Mouse (Mus musculus) testis, adult 2 months (tissue): ENCODE measurements at regions not wholly inside any gene's neighbourhood (a gene's known extent, or its start where the extent isn't known, plus 50 kb on each side); places are given as distances from the start of the nearest gene placed in this dataset.

Source experiments
- H3K27ac ChIP-seq: fragments of 200-500 bp; 2 replicates; pipeline ENCODE4 v1.5.1; 2012; ENCODE audit warnings: low read depth, low read length; ENCODE audit not compliant: control insufficient read depth, insufficient read depth
- H3K27me3 ChIP-seq: fragments of 200-500 bp; 2 replicates; pipeline ENCODE4 v1.6.1; 2012; ENCODE audit warnings: mild to moderate bottlenecking, low read length, moderate library complexity; ENCODE audit not compliant: control insufficient read depth, insufficient read depth
- H3K36me3 ChIP-seq: fragments of 200-500 bp; 2 replicates; pipeline ENCODE4 v1.6.1; 2012; ENCODE audit warnings: mild to moderate bottlenecking, low read length; ENCODE audit not compliant: control insufficient read depth, insufficient read depth
- H3K4me1 ChIP-seq: fragments of 200-500 bp; 2 replicates; pipeline ENCODE4 v1.6.1; 2012; ENCODE audit warnings: low read length; ENCODE audit not compliant: control insufficient read depth, insufficient read depth
- H3K4me3 ChIP-seq: fragments of 200-500 bp; 2 replicates; pipeline ENCODE4 v1.5.1; 2012; ENCODE audit warnings: low read depth, mild to moderate bottlenecking, low read length, moderate library complexity, mixed read lengths; ENCODE audit not compliant: control insufficient read depth
- CTCF ChIP-seq: fragments of 200-500 bp; IDR thresholded peaks from 2 replicates; pipeline ENCODE4 v1.5.1; 2012; ENCODE audit warnings: low read depth, mild to moderate bottlenecking, inconsistent platforms, low read length, moderate library complexity; ENCODE audit not compliant: control insufficient read depth, insufficient read depth, insufficient replicate concordance
- POLR2A ChIP-seq: fragments of 200-500 bp; IDR thresholded peaks from 2 replicates; pipeline ENCODE4 v1.6.1; 2012; ENCODE audit warnings: low read depth, mild to moderate bottlenecking, inconsistent platforms, low read length, moderate library complexity; ENCODE audit not compliant: control insufficient read depth

- Histone ChIP-seq H3K4me1 (no peaks in the 10 kb centered on the region), H3K36me3 (no peaks in the 10 kb centered on the region), H3K27ac (no peak overlapping the region), H3K27me3 (no peaks in the 10 kb centered on the region), H3K4me3 (no peak overlapping the region)
- TF ChIP-seq POLR2A (no peak), CTCF (no peak)
Measured at GRCm38 (mm10) chr15:54071732-54072131, 187.0 kb downstream of the Gm7489 start.

DNA sequence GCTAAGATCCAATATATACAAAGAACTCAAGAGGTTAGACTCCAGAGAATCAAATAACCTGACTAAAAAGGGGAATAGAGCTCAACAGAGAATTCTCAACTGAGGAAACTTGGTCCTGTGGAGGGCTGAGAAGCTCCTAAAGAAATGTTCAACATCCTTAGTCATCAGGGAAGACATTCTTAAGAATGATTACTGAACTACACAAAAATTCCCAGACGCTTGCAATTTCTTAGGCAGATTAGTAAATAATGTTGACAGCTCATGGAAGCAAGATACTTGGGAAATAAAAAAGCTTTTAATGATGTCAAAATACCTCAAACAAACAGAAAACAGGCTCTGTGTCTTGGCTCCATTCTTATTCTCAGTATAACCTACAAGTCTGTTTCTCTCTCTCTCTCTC, 206.6 kb downstream of the Gm7489 start:
- H3K27ac ChIP-seq: no peak overlapping the region
- no peaks in the 10 kb centered on the region for H3K4me1 ChIP-seq
- TF ChIP-seq CTCF (no peak), POLR2A (no peak)
- H3K36me3 ChIP-seq: no peaks in the 10 kb centered on the region
- H3K27me3 ChIP-seq: no peaks in the 10 kb centered on the region
- no peak overlapping the region for H3K4me3 ChIP-seq

GRCm38 (mm10) chr15:54092386-54092785, 207.7 kb downstream of the Gm7489 start:
- Histone ChIP-seq H3K27me3 (no peaks in the 10 kb centered on the region), H3K4me3 (no peak overlapping the region), H3K4me1 (no peaks in the 10 kb centered on the region), H3K36me3 (no peaks in the 10 kb centered on the region), H3K27ac (no peak overlapping the region)
- TF ChIP-seq CTCF (no peak), POLR2A (no peak)

- TF ChIP-seq POLR2A: no peak
- TF ChIP-seq CTCF: no peak
- no peak overlapping the region for H3K27ac ChIP-seq
Measured at GRCm38 (mm10) chr15:54097498-54097897, 212.8 kb downstream of the Gm7489 start.

GRCm38 (mm10) chr15:54112406-54112805, 227.7 kb downstream of the Gm7489 start:
- Histone ChIP-seq H3K27me3 (no peaks in the 10 kb centered on the region), H3K36me3 (no peaks in the 10 kb centered on the region), H3K4me3 (no peak overlapping the region), H3K4me1 (no peaks in the 10 kb centered on the region), H3K27ac (no peak overlapping the region)
- no peak for TF ChIP-seq CTCF
- TF ChIP-seq POLR2A: no peak

More at GRCm38 (mm10) chr15:54097498-54097897, 212.8 kb downstream of the Gm7489 start:
- Histone ChIP-seq H3K36me3 (no peaks in the 10 kb centered on the region), H3K4me1 (no peaks in the 10 kb centered on the region), H3K4me3 (no peak overlapping the region), H3K27me3 (no peaks in the 10 kb centered on the region)

- H3K36me3 ChIP-seq: no peaks in the 10 kb centered on the region
- no peak overlapping the region for H3K4me3 ChIP-seq
- TF ChIP-seq POLR2A: no peak
- TF ChIP-seq CTCF: no peak
- no peak overlapping the region for H3K27ac ChIP-seq
- no peaks in the 10 kb centered on the region for H3K4me1 ChIP-seq
- H3K27me3 ChIP-seq: no peaks in the 10 kb centered on the region
Measured at GRCm38 (mm10) chr15:54114096-54114512, 229.4 kb downstream of the Gm7489 start.

GRCm38 (mm10) chr15:54117967-54118538, 233.3 kb downstream of the Gm7489 start:
- no peak overlapping the region for H3K4me3 ChIP-seq

DNA sequence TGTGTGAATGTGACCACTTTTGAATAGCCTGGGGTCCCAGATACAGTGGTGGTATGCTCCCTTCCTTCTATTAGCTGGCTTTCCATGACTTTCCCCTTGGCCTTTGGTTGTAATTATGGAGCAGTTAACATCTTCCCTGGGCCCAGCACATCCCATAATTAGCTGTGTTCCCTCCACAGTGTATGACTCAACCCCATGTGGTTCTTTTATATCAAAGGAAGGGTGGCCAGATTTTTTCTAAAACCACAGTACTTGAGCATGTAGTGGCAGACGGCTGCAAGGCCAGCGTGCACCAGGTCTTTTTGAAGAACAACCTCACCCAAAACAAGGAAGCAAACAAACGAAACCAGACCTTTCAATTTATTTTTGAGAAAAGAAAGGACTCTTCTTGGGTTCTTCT, 235.8 kb downstream of the Gm7489 start:
- Histone ChIP-seq H3K4me1 (no peaks in the 10 kb centered on the region), H3K36me3 (no peaks in the 10 kb centered on the region), H3K4me3 (no peak overlapping the region), H3K27me3 (no peaks in the 10 kb centered on the region), H3K27ac (no peak overlapping the region)
- TF ChIP-seq POLR2A (no peak), CTCF (no peak)

More at GRCm38 (mm10) chr15:54117967-54118538, 233.3 kb downstream of the Gm7489 start:
- Histone ChIP-seq H3K36me3 (no peaks in the 10 kb centered on the region), H3K27me3 (no peaks in the 10 kb centered on the region), H3K27ac (no peak overlapping the region), H3K4me1 (no peaks in the 10 kb centered on the region)
- TF ChIP-seq CTCF (no peak), POLR2A (no peak)
